Mouse (Mus musculus) bone marrow macrophage, adult 2 months (primary cell): ENCODE measurements at regions not wholly inside any gene's neighbourhood (a gene's known extent, or its start where the extent isn't known, plus 50 kb on each side); places are given as distances from the start of the nearest gene placed in this dataset.

Experiments used
- H3K27ac ChIP-seq: 2 replicates; pipeline ENCODE4 v1.5.1; 2012; ENCODE audit warnings: low read depth, low read length; ENCODE audit not compliant: insufficient read depth
- H3K4me1 ChIP-seq: 2 replicates; pipeline ENCODE4 v1.6.1; 2012; ENCODE audit warnings: low read length; ENCODE audit not compliant: control insufficient read depth, insufficient read depth
- H3K4me3 ChIP-seq: 2 replicates; pipeline ENCODE4 v1.5.1; 2012; ENCODE audit warnings: mild to moderate bottlenecking, low read length, moderate library complexity; ENCODE audit not compliant: insufficient read depth
- CTCF ChIP-seq: IDR thresholded peaks from 2 replicates; pipeline ENCODE4 v1.5.1; 2012; ENCODE audit warnings: low read depth, mild to moderate bottlenecking, low read length, moderate library complexity
- POLR2A ChIP-seq: IDR thresholded peaks from 2 replicates; pipeline ENCODE4 v1.6.1; 2012; ENCODE audit warnings: mild to moderate bottlenecking, low read depth, low read length, borderline replicate concordance

- Histone ChIP-seq H3K4me3 (no peak overlapping the region), H3K4me1 (no peaks in the 10 kb centered on the region), H3K27ac (no peak overlapping the region)
- no peak for TF ChIP-seq POLR2A
- no peak for TF ChIP-seq CTCF
Measured at GRCm38 (mm10) chr3:151332317-151332687, 105.4 kb upstream of the Adgrl4 start.

- H3K4me3 ChIP-seq: no peak overlapping the region
- H3K27ac ChIP-seq: no peak overlapping the region
- no peaks in the 10 kb centered on the region for H3K4me1 ChIP-seq
- TF ChIP-seq POLR2A: no peak
Measured at GRCm38 (mm10) chr3:151332688-151333452, 104.8 kb upstream of the Adgrl4 start.

- no peaks in the 10 kb centered on the region for H3K4me1 ChIP-seq
- no peak overlapping the region for H3K4me3 ChIP-seq
- no peak overlapping the region for H3K27ac ChIP-seq
- TF ChIP-seq POLR2A: no peak
- no peak for TF ChIP-seq CTCF
Measured at GRCm38 (mm10) chr3:151333867-151334341, 103.8 kb upstream of the Adgrl4 start.

- Histone ChIP-seq H3K4me1 (no peaks in the 10 kb centered on the region), H3K4me3 (no peak overlapping the region), H3K27ac (no peak overlapping the region)
- TF ChIP-seq POLR2A (no peak), CTCF (no peak)
Measured at GRCm38 (mm10) chr3:151351481-151352090, 86.1 kb upstream of the Adgrl4 start.

GRCm38 (mm10) chr3:151366302-151366701 is 71.4 kb upstream of the Adgrl4 start:
- no peaks in the 10 kb centered on the region for H3K4me1 ChIP-seq
- no peak for TF ChIP-seq CTCF
- no peak for TF ChIP-seq POLR2A
- H3K4me3 ChIP-seq: no peak overlapping the region
- H3K27ac ChIP-seq: no peak overlapping the region

- no peak overlapping the region for H3K4me3 ChIP-seq
- TF ChIP-seq CTCF: no peak
- TF ChIP-seq POLR2A: no peak
Measured at GRCm38 (mm10) chr3:151366707-151367306, 70.9 kb upstream of the Adgrl4 start.

GRCm38 (mm10) chr3:151383326-151384019 is 54.2 kb upstream of the Adgrl4 start:
- no peak for TF ChIP-seq POLR2A
- no peak for TF ChIP-seq CTCF
- Histone ChIP-seq H3K4me3 (no peak overlapping the region), H3K4me1 (no peaks in the 10 kb centered on the region), H3K27ac (no peak overlapping the region)

More at GRCm38 (mm10) chr3:151366707-151367306, 70.9 kb upstream of the Adgrl4 start:
- no peaks in the 10 kb centered on the region for H3K4me1 ChIP-seq
- no peak overlapping the region for H3K27ac ChIP-seq

- no peak overlapping the region for H3K4me3 ChIP-seq
- H3K27ac ChIP-seq: no peak overlapping the region
- no peak for TF ChIP-seq CTCF
- TF ChIP-seq POLR2A: no peak
- H3K4me1 ChIP-seq: no peaks in the 10 kb centered on the region
Measured at GRCm38 (mm10) chr3:151384850-151385249, 52.8 kb upstream of the Adgrl4 start.

- TF ChIP-seq CTCF: no peak
- no peak for TF ChIP-seq POLR2A
- H3K4me1 ChIP-seq: no peaks in the 10 kb centered on the region
- H3K27ac ChIP-seq: no peak overlapping the region
- H3K4me3 ChIP-seq: no peak overlapping the region
Measured at GRCm38 (mm10) chr3:151386103-151386502, 51.6 kb upstream of the Adgrl4 start.
